ENCODE assay signal across 15 mouse cellular contexts in genomic region chr11:82351039-82351438, GRCm38 (mm10). TPM values are rescaled to one million over a fixed set of nuclear protein-coding genes. Genes with fewer than 3 reads are reported as not detected.
DNase-seq lines count a peak whose midpoint lies in the region.
"Had no signal": no experiment of that assay in that cellular context is flagged by ENCODE, and none has a peak within 500 bp of the region (broad histone marks: within the 10 kb centered on the region; RNA-seq: fewer than 3 reads in every experiment).

No protein-coding gene starts in this region.

- peak; percentile 41 to 51 for DNase-seq in left cerebral cortex, adult 18-20 months (ENCODE audit: low spot score in 2 of 2)
- DNase-seq in left cerebral cortex, adult 11 months (ENCODE audit: low spot score): no peak
- DNase-seq in layer of hippocampus, adult 9-11 months: peak; percentile 42
- DNase-seq in left cerebral cortex, postnatal 25 days (ENCODE audit: low spot score in 2 of 2): peak; percentile 45 to 80
- DNase-seq in right cerebral cortex, postnatal 4 days: peak; percentile 34
- DNase-seq in adrenal gland, adult 8-10 months: no peak
- no peak for DNase-seq in c-Kit-positive CD71-positive TER-119-positive erythroid progenitor cells, embryonic 14.5 days (ENCODE audit: low spot score)
- DNase-seq in T-cell, adult 2 months (ENCODE audit: low spot score): no peak
- DNase-seq: adrenal gland, postnatal 25 days; cerebellum, adult 9-10 months; kidney, adult 9 months; midbrain, embryonic 14.5 days; thymus, postnatal 14 days had no signal

- intact Hi-C loops in left cerebral cortex, postnatal 25 days (cut with DNase I): no loop called here

RNA-seq across cellular contexts. Expression of gene Tmem132e, which starts 37.7 kb away (rescaled TPM):
- total RNA-seq in left cerebral cortex, adult 18-20 months (2021): 10 to 100 TPM; 19.2 to 22.9 TPM
- 10 to 100 TPM; 17.7 to 19.1 TPM for total RNA-seq in left cerebral cortex, postnatal 25 days (2021)
- total RNA-seq in adrenal gland, adult 8-10 months (2022): 1 to 10 TPM in 3 of 4 experiments, under 1 TPM in 1; 0.87 to 3.0 (median 2.4) TPM
- total RNA-seq: granulocyte monocyte progenitor cell, adult 5-6 weeks; neutrophil, adult 5-6 weeks had no signal

RNA-seq across cellular contexts. Expression of gene Ccl1, which starts 45.5 kb away (rescaled TPM):
- not detected for total RNA-seq in left cerebral cortex, adult 18-20 months (2021)
- not detected for total RNA-seq in left cerebral cortex, postnatal 25 days (2021)
- total RNA-seq in adrenal gland, adult 8-10 months (2022): not detected
- total RNA-seq: adrenal gland, postnatal 25 days; granulocyte monocyte progenitor cell, adult 5-6 weeks; neutrophil, adult 5-6 weeks had no signal

Comparison
In these comparisons a context has a peak if more than half of its experiments do, and no peak if none do; other contexts are left out.
1. DNase-seq: peak in left cerebral cortex, adult 18-20 months (2 of 2), layer of hippocampus, adult 9-11 months (single experiment), left cerebral cortex, postnatal 25 days (2 of 2) and right cerebral cortex, postnatal 4 days (single experiment); none in left cerebral cortex, adult 11 months (single experiment), adrenal gland, adult 8-10 months (single experiment), c-Kit-positive CD71-positive TER-119-positive erythroid progenitor cells, embryonic 14.5 days (single experiment) and T-cell, adult 2 months (single experiment).
2. RNA of gene Tmem132e, which starts 37.7 kb away (total RNA-seq): 19.2 to 22.9 TPM in left cerebral cortex, adult 18-20 months and 17.7 to 19.1 TPM in left cerebral cortex, postnatal 25 days; 0.87 to 3.0 TPM in adrenal gland, adult 8-10 months; every median in the first group is over 4 times any median in the second.